Mouse (Mus musculus): Measurements from ENCODE around the gene Nanos3.

Nanos3 gene

GRCm38 (mm10) chr8:84185117-84185516, at the start of gene Nanos3:
Nanos3 (minus strand) TSS chr8:84185217.
- DNase-seq (ENCODE audit: low spot score): no peak

DNA sequence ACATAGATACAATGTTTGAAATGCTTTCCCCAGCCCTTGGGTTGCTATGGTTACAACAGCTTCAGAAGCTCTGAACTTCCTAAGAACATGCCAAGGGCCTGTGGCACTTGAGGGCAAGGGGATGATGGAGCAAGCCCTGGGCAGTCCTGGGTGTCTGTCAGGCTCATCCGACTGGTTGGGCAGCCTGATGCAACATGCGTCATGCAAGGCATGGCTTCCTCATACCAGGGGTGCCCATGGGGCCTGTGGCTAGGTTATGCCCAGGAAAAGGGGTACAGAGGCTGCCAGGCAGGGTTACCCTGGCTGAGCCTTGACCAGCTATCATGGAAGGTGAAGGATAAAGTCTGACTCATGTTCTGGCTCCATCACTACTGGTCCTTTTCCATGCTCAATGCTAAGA, 48.0 kb upstream of the Nanos3 start:
- DNase-seq (ENCODE audit: low spot score): no peak

DNA sequence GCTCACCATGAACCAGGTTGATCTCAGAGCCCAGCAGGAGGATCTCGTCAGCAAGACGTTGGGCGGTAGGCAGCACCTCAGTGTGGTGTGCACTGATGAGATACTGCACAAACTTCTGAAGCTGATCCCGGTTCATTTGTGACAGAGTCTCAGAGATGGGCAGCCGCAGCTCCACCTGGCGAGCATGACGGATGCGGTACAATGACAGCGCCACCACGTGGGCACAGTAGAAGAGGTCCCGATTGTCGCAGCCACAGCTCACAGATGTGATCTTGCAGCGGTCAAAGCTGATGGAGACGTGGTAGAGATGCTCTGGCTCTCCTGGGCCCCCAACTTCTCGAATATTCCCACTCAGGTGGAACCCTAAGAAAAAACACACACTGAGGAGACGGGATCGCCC, 45.7 kb upstream of the Nanos3 start:
- DNase-seq (ENCODE audit: low spot score): no peak

DNA sequence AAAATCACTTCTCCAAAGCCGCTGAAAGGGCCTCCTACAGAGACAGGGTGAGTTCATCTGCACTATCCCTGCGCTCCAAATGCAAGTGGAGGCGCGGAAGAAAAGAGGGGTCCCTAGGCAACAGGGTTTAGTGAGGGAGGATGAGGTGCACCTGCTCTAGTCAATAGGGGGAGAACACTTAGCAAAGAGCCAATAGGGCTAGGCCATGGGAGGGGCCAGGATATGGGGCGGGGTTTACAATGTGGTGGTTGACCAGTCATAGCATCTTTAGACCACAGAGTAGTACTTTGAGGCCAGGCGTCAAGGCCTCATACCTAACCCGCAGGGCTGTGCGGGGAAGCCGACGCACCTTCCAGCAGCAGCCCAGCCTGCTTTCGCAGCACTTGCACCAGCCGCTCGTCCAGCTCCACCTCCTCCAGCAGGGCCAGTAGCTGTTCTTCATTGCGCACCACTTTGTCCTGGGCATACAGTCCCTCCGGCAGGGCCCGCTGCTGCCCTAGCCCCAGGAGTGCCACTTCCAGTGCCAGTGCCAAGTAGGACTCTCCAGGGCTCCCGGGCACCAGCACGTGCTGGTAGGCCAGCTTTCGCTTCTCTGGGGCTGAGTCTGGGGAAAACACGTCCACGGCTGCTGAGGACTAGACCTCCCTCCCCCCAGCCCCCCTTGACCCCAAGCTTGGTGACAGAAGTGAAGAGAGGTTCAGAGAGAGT, 38.5 kb upstream of the Nanos3 start:
- no peak for DNase-seq (ENCODE audit: low spot score)

DNA sequence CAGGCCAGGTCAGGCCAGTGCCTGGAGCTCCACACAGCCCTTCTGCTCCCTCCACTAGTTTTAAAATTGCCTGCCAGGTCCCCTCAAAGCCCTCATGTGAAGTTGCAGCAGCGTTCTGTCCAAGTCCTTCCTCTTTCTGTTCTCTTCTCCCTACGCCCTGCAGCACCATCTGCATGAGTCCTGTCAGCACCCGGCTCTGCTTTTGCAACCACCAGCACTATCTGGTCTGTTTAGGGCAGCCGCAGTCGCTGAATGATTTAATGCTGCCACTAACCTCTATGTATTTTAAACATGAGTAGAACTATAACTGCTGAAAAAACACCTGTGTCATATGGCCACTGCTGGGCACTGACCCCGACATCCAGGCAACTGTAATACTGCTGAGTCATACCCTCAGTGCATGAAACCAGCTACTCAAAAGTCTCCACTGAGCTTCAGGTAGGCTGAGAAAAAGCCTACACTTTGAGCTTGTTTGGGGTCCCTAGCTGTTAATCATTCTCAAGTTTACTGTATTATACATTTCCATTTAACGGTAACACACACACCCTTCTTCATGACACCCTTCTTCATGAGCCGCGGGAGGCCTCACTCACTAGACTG, 37.6 kb upstream of the Nanos3 start:
- no peak for DNase-seq (ENCODE audit: low spot score)

DNA sequence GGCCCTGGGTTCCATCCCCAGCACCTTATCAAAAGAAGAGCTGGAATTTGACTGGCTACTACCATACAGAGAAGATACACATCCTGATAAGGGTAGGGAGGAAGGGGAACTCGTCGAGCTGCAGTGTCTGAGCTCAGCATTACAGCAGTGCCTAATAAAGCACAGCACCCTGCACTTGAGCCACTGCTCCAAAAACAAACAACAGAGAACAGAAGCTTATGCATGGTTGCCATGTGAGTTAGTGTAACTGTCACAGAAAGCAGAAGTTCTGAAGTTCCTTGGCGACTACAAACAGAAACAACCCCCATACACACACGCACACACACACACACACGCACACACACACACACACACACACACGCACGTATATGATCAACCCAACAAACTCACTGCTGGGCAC, 35.1 kb upstream of the Nanos3 start:
- no peak for DNase-seq (ENCODE audit: low spot score)

DNA sequence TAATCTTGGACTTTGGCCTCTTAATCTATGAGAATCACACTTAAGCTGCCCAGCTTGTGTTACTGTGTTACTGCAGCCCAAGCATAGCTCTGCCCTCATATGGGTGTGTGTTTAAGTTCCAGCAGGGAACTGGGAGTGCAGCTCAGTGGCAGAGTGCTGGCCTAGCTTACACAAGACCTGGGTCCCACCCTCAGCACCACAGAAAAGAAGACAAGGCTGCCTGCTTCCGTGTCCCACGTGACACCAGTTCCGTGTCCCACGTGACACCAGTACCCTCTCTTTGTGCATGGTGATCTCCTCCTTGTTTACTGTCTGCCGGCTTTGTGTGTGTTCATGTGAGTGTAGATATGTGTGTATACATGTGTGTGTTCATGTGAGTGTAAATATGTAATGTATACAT, 33.1 kb upstream of the Nanos3 start:
- no peak for DNase-seq (ENCODE audit: low spot score)

- DNase-seq (ENCODE audit: low spot score): no peak
Measured at GRCm38 (mm10) chr8:84217206-84217605, 32.2 kb upstream of the Nanos3 start.

- no peak for DNase-seq (ENCODE audit: low spot score)
Measured at GRCm38 (mm10) chr8:84213277-84213676, 28.3 kb upstream of the Nanos3 start.

- DNase-seq (ENCODE audit: low spot score): no peak
Measured at GRCm38 (mm10) chr8:84211881-84212563, 27.0 kb upstream of the Nanos3 start.

DNA sequence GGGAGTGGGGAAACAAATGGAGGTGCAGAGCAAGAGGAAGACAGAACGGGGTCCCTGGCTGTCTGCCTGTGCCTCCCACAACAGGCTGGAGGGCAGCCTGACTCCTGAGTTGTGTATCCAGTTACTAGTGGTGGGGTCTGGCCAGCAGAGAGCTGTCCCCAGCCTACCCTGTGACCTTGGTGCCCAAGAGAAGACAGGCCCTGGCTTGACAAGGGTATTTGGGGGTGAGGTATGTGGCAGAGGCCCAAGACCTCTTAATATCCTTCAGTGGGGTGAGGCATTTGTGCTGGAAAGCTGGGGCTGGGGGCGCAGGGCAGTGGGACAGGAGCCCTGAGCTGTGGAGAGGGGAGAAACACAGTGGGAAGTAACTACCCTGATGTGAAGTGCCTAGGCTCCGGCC, 26.2 kb upstream of the Nanos3 start:
- DNase-seq (ENCODE audit: low spot score): no peak

- DNase-seq (ENCODE audit: low spot score): no peak
Measured at GRCm38 (mm10) chr8:84210167-84210791, 25.3 kb upstream of the Nanos3 start.

- DNase-seq (ENCODE audit: low spot score): no peak
Measured at GRCm38 (mm10) chr8:84208381-84209380, 23.7 kb upstream of the Nanos3 start.

- no peak for DNase-seq (ENCODE audit: low spot score)
Measured at GRCm38 (mm10) chr8:84207811-84208210, 22.8 kb upstream of the Nanos3 start.

DNA sequence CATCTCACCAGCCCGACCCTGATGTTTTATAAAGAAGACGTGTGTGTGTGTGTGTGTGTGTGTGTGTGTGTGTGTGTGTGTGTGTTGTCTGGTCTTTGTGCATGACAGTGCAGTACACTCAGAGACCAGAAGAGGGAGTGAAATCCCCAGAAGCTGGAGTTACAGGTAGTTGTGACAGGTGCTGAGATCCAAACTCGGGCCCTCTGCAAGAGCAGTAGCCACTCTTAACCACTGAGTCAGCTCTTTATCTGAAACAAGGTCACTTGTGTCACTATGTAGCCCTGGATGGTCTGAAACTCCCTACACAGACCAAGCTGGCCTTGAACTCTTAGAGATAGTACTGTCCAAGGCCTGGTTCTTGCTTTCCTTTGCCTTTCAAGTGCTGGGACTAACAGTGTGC, 21.6 kb upstream of the Nanos3 start:
- no peak for DNase-seq (ENCODE audit: low spot score)

- DNase-seq (ENCODE audit: low spot score): no peak
Measured at GRCm38 (mm10) chr8:84205073-84205472, 20.1 kb upstream of the Nanos3 start.

DNA sequence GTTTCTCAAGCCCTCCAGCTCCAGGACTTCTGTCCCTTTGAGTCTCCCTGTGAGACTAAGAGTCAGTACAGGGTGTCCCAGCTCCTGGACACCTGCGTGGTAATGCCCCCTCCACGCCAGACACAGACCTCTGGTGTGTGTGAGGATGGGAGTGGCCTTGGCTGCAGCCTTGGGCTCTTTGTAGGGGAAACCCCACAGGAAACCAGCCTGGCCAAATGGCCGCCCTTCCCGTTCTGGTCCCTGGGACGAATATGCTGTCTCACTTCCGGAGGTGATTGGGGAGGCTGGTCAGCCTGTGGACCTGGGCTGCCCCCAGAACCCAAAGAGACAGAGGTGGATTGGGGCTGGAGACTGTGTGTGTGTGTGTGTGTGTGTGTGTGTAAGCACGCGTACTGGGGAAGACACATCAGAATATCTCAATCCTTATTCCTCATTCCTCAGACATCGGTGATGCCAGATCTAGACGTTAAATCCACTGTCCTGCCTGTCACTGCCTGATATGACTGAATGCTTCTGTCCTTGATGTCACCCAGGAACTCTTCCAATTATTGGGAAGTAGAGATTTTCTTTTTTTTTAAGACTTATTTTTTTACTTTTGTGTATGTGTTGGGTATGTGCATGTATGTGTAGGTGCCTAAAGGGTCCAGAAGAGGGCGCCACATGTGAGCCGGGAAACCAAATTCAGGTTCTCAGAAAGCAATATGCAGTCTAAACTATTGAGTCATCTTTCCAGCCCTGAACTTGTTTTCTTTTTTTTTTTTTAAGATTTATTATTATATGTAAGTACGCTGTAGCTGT, 19.2 kb upstream of the Nanos3 start:
- DNase-seq (ENCODE audit: low spot score): no peak

DNA sequence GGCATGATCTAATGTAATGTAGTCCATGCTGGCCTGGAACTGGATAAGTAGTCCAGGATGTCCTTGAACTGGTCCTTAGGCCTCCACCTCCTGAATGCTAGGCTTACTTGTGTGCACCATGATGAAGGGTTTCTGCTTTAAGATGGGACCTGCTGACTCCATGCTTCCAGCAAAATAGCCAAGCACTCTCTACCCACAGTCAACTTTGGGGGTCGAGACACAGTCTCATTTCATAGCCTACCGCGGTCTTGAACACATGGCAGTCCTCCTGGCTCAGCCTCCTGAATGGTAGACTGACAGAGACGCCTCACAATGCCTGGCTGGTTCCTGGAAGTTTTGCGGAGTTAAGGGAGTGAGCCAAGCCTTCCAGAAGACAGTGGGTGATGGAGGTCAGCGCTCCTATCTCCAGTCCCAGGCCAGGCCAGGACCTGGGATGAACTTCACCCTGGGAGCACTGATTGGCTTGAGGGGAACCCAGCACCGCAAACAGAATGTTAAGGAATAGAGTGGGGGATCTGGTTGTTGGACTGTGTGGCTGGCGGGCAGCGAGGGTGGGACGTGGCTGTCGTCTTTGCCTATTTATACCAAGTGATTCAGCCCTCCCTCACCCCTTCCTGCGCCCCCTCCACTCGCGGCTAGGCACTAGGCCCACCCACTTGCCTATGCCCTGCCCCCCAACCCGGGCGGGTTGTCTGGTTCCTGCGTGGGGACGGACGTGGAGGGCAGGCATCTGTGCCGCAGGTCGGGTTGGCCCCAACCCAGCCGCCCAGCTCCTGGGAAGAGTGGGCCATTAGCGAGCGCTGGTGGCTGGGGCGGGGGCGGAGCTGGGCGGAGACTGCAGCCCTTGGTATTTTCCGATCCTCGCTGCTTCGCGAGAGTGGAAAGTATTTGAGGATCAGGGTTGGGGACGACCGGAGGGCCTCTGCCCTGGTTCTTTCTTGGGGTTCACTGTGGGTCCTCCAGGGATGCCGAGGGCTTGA, 18.2 kb upstream of the Nanos3 start:
- no peak for DNase-seq (ENCODE audit: low spot score)

GRCm38 (mm10) chr8:84202466-84202865, 17.4 kb upstream of the Nanos3 start:
- DNase-seq (ENCODE audit: low spot score): no peak
